Mouse (Mus musculus) urinary bladder, postnatal 4 days (tissue): ENCODE measurements around the gene Diras2.
"Not testable (repeated sequence)": the region's sequence is repeated elsewhere in the genome, so short reads cannot be mapped to it uniquely, and the experiment has no call there.

ENCODE experiments used
- DNase-seq, 2 experiments: peaks; one replicate each; pipeline ENCODE4 v3.0.0; 2021 to 2022; ENCODE audit warnings: low spot score in 2 of 2

Gene Diras2

DNA sequence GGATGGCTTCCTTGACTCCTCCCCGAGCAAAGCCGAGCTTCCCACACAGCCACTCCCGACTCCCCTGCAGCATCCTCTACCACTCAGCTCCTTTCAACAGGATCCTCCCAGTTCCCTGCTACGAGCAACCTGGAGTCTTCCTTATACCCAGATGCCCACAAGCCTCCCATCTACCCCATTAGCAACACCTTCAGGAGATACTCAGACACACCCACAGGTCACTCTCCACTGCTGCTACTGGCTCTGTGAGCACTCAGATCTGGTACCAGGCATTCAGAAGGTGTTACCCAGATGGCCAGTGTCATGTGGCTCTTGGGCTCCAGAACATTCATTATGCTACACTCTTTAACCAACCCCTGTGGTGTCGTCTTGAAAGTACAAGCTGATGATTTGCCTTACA is 11.7 kb downstream of the Diras2 start:
- DNase-seq, result no peak

GRCm38 (mm10) chr13:52518377-52518776 is 12.7 kb downstream of the Diras2 start:
- DNase-seq, result no peak

- no peak for DNase-seq
Observed at GRCm38 (mm10) chr13:52517021-52517420, 14.1 kb downstream of the Diras2 start.

GRCm38 (mm10) chr13:52516561-52516960 is 14.5 kb downstream of the Diras2 start:
- no peak for DNase-seq

- DNase-seq, result no peak
Observed at GRCm38 (mm10) chr13:52516051-52516450, 15.0 kb downstream of the Diras2 start.

- DNase-seq, result no peak
Observed at GRCm38 (mm10) chr13:52513554-52513953, 17.5 kb downstream of the Diras2 start.

GRCm38 (mm10) chr13:52512356-52512755 is 18.7 kb downstream of the Diras2 start:
- no peak for DNase-seq

DNA sequence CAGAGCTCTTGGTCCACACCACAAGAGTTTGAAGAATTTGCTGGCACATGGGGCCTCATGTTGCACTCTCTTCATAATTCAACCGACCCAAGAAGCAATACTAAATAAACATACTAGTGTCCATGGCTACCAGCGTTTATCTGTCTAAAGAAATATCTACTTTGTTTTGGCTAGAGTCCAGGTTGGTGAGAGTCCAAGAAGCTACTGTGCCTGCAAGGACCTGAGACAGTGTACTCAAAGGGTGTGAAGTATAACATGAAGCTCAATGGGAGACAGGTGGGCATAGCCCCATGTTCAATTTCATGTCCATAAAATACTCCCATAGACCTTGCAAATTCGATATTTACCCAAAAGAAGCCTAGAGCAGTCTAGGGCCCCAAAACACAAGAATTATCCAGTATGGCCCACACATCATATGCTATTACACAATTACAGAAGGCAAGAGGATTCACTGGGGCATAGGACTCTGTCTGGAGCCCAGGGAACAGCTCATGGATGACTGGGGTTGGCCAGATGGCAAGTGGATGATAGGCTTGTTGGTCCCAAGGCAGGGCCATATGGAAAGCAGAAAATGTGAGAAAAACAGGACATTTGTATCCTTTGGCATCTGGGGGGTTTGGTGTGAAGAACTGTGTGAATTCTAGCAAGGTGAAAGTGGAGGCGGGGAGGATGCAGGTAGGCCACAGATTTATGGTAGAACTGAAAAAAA is 20.8 kb downstream of the Diras2 start:
- no peak for DNase-seq

- DNase-seq, result no peak
Observed at GRCm38 (mm10) chr13:52507460-52508293, 23.4 kb downstream of the Diras2 start.

GRCm38 (mm10) chr13:52506822-52507221 is 24.3 kb downstream of the Diras2 start:
- not testable (repeated sequence) for DNase-seq

- not testable (repeated sequence) for DNase-seq
Observed at GRCm38 (mm10) chr13:52505683-52506285, 25.3 kb downstream of the Diras2 start.

DNA sequence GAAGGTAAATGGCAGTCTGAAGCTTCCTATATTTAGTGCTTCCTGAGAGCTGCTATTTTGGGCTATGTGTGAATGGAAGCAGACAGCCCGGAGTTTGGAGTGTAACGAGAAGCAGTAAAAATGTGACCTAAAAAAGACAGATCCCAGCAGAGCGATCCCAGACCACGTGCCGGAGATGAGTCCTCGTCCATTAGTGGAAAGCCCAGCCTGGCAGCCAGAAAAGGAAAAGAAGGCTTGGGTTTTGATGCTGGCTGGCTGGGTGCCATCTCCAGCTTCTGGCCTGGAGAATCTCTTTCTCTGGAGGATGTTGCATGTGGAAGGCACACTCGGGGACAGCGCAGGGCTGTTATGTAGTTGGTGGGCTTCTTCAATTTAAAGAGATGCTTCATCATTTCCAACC is 29.4 kb downstream of the Diras2 start:
- peak; percentile 39 to 73 for DNase-seq

DNA sequence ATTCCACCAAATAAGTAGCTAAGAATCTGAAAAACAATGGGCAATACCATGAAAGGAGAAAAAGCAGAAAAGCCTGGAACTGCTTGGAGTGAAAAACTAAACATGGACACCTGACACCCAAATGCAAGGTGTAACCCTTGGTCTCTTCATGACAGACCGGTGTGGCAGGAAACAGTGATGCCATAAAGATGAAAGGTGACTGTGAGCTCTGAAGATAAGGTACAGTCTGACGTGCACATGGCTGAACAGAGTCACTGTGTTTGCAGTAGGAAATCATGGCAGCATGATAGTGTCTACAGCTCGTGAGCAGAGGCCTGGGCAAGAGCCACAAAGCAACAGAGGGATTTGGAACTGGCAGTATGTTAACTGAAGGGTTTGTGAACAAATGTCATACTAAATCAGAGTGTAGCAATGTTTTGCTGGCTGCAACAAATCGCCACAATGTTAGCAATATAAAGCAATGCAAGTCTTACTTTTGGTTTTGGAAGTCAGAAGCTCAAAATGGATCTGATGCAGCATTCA is 34.0 kb downstream of the Diras2 start:
- DNase-seq, result no peak

- DNase-seq, result no peak
Observed at GRCm38 (mm10) chr13:52488821-52489220, 42.3 kb downstream of the Diras2 start.

GRCm38 (mm10) chr13:52484064-52484463 is 47.0 kb downstream of the Diras2 start:
- no peak for DNase-seq

- DNase-seq, result no peak
Observed at GRCm38 (mm10) chr13:52481786-52482185, 49.3 kb downstream of the Diras2 start.

DNA sequence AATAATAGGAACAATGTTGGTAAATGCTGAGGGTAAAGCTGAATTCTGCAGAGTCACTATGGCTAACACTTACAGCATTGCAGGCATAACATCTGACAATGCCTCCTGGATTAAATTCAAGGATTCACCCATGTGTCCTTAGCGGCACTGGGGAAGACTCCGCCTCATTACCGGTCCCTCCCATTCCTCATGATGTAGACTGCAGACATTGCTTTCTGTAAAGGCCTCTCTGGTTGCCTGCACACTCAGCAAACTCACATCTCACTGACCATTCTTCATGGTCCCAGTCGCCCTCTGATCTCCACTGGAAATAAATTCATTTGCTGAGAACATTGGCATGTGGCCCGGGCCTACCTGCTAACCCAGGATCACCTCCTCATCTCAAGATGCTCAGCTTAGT is 51.9 kb downstream of the Diras2 start:
- DNase-seq, result no peak

DNA sequence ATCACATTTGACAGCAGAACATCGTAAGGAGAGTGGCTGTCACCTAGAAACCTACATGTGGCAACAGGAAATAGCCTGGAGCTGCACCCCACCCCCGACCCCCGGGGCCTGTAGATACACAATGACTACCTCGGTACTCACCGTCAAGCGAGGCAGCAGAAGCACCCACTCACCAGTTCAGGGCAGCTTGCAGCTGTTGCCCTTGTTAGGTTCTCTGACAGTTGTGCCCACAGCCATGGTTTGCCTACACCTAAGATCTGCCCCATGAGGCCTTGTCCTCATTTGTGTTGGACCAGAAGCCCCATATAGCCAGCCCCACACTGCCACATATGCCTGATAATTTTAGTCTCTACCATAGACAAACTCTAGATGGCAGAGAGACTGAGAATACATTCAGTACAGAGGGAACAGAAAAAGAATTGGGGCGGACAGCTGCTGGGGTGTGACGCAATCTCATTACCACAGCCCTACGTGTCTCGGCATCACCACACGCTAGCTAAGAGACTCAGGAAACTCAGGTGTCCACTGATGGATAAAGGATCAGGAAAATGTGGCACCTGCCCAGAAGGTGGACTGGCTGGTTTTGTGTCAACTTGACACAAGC is 54.0 kb downstream of the Diras2 start:
- DNase-seq, result no peak

DNA sequence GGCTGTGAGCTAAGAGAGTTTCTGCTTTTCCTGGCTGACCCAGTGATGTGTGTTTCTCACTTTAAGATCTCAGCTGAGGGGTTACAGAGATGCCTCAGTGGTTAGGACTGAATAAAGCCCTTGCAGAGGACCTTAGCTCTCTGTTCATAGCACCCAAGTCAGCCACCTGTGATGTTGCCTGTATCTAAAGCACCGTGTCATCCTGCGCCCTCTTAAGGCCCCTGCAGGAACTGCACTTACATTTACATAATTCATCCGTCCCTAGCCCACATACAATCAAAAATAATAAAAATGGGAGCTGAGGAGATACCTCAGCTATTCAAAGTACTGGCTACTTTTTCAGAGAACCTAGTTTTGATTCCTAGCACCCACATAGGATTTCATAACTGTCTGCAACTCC is 54.9 kb downstream of the Diras2 start:
- DNase-seq, result no peak

GRCm38 (mm10) chr13:52475264-52475663 is 55.8 kb downstream of the Diras2 start:
- DNase-seq, result no peak

GRCm38 (mm10) chr13:52474807-52475206 is 56.3 kb downstream of the Diras2 start:
- DNase-seq, result no peak
